Comparison of ENCODE assay signal across 8 mouse cellular contexts in genomic region chr11:30754855-30755530, GRCm38 (mm10). TPM values are rescaled to one million over a fixed set of nuclear protein-coding genes. Genes with fewer than 3 reads are reported as not detected.
DNase-seq lines count a peak whose midpoint lies in the region; ATAC-seq and TF ChIP-seq lines count a peak whose summit lies in the region.

No protein-coding gene starts in this region.

- H3K9me3 ChIP-seq in intestine, embryonic 15.5 days = no peaks in the 10 kb centered on the region
- H3K9me3 ChIP-seq in liver, postnatal 0 days (ENCODE audit: low read length) = no peaks in the 10 kb centered on the region

- H3K9ac ChIP-seq in intestine, embryonic 15.5 days = peak overlapping the region; percentile 69
- H3K9ac ChIP-seq in liver, postnatal 0 days (replicated peaks) = 0 out of 2 replicates have a peak overlapping the region, but pooled peaks have one; percentile 21

- peak; percentile 89 for ATAC-seq in frontal cortex, adult (ENCODE audit: low TSS enrichment)
- peak; percentile 90 for ATAC-seq in intestine, embryonic 15.5 days
- ATAC-seq in liver, postnatal 0 days = peak; percentile 56
- no peak for ATAC-seq in inflammation-experienced regulatory T-cells, adult 6 months

- H3K4me1 ChIP-seq in brown adipose tissue, adult 24 weeks (ENCODE audit: control insufficient read depth, insufficient read depth, insufficient read length, low read length) = no peaks in the 10 kb centered on the region
- no peaks in the 10 kb centered on the region for H3K4me1 ChIP-seq in intestine, embryonic 15.5 days (replicated peaks)
- H3K4me1 ChIP-seq in liver, postnatal 0 days (ENCODE audit: insufficient read depth) = no peaks in the 10 kb centered on the region

- DNase-seq in frontal cortex, postnatal 14 days (ENCODE audit: low spot score in 2 of 2) = no peak
- peak; percentile 43 for DNase-seq in gastrocnemius, postnatal 14 days
- DNase-seq in liver, postnatal 0 days = peak; percentile 33
- DNase-seq in retina, embryonic 14.5 days (ENCODE audit: low spot score) = peak; percentile 57

- no peak for TF ChIP-seq EP300 in liver, postnatal 0 days (IDR thresholded peaks at IDR 0.05; ENCODE audit: low read depth)

- intact Hi-C loops in gastrocnemius, postnatal 14 days (cut with DNase I; ENCODE audit: low total_unique reads) = no loop called here

- H3K36me3 ChIP-seq in intestine, embryonic 15.5 days = no peaks in the 10 kb centered on the region
- H3K36me3 ChIP-seq in liver, postnatal 0 days (replicated peaks; ENCODE audit: insufficient read depth, low read length) = no peaks in the 10 kb centered on the region

- H3K27ac ChIP-seq in brown adipose tissue, adult 24 weeks (replicated peaks; ENCODE audit: low read depth, low read length) = no peak overlapping the region
- H3K27ac ChIP-seq in intestine, embryonic 15.5 days = no peak overlapping the region
- H3K27ac ChIP-seq in liver, postnatal 0 days (ENCODE audit: low read depth) = no peak overlapping the region

- H3K27me3 ChIP-seq in intestine, embryonic 15.5 days (replicated peaks) = 0 out of 2 replicates have a peak, but pooled peaks cover 6% of the 10 kb centered on the region
- peaks cover 26% of the 10 kb centered on the region for H3K27me3 ChIP-seq in liver, postnatal 0 days (ENCODE audit: insufficient read depth, low read length)

- peak overlapping the region; percentile 67 for H3K4me3 ChIP-seq in brown adipose tissue, adult 24 weeks (ENCODE audit: insufficient read depth, low read depth, low read length)
- H3K4me3 ChIP-seq in intestine, embryonic 15.5 days (replicated peaks) = peak overlapping the region; percentile 57
- peak overlapping the region; percentile 51 for H3K4me3 ChIP-seq in liver, postnatal 0 days (ENCODE audit: low read depth, low read length)

- under 1% methylated on average over 63 of the region's 66 CpGs for WGBS in intestine, embryonic 15.5 days
- 1% methylated on average over 62 of the region's 66 CpGs for WGBS in liver, postnatal 0 days (ENCODE audit: insufficient replicate concordance)

- peak overlapping the region; percentile 98 for H3K4me2 ChIP-seq in intestine, embryonic 15.5 days (replicated peaks)
- peak overlapping the region; percentile 82 for H3K4me2 ChIP-seq in liver, postnatal 0 days (ENCODE audit: low read depth, low read length)

- no peak for TF ChIP-seq CTCF in liver, postnatal 0 days (IDR thresholded peaks at IDR 0.05; ENCODE audit: low read depth)

RNA-seq across cellular contexts. Expression of gene Psme4, which starts 16.5 kb away (rescaled TPM):
- polyA plus RNA-seq in brown adipose tissue, adult 24 weeks (2012; ENCODE audit: insufficient read depth, insufficient read length, missing spikeins) = 45.0 and 45.7 TPM in 2 replicates
- total RNA-seq in gastrocnemius, postnatal 14 days (2021) = 10 to 100 TPM; 79.1 to 91.1 TPM
- polyA plus RNA-seq in intestine, embryonic 15.5 days (2015; fragmentation: Nextera tagmentation; extraction: Ambion mirVana) = 16.4 and 17.5 TPM in 2 replicates
- 7.4 and 7.8 TPM in 2 replicates for polyA plus RNA-seq in liver, postnatal 0 days (2015; fragmentation: Nextera tagmentation; extraction: Ambion mirVana)
- 10 to 100 TPM; 22.2 to 29.8 (median 27.3) TPM for polyA plus RNA-seq in inflammation-experienced regulatory T-cells, adult 6 months (2017; shearing (Covaris generic))

Comparison
In these comparisons a context has a peak if more than half of its experiments do, and no peak if none do; other contexts are left out.
1. DNase-seq: peak in gastrocnemius, postnatal 14 days (single experiment), liver, postnatal 0 days (single experiment) and retina, embryonic 14.5 days (single experiment); none in frontal cortex, postnatal 14 days (0 of 2).
2. Peak in every context shown above with its lines, with median percentiles within 50 percentile points of each other: H3K4me3 ChIP-seq.